Mouse (Mus musculus) kidney, postnatal 14 days (tissue): ENCODE measurements around the gene Prpf8.

Source experiments
- DNase-seq: peaks from one replicate; pipeline ENCODE4 v3.0.0; 2022; ENCODE audit warnings: mixed read lengths

The Prpf8 gene

DNA sequence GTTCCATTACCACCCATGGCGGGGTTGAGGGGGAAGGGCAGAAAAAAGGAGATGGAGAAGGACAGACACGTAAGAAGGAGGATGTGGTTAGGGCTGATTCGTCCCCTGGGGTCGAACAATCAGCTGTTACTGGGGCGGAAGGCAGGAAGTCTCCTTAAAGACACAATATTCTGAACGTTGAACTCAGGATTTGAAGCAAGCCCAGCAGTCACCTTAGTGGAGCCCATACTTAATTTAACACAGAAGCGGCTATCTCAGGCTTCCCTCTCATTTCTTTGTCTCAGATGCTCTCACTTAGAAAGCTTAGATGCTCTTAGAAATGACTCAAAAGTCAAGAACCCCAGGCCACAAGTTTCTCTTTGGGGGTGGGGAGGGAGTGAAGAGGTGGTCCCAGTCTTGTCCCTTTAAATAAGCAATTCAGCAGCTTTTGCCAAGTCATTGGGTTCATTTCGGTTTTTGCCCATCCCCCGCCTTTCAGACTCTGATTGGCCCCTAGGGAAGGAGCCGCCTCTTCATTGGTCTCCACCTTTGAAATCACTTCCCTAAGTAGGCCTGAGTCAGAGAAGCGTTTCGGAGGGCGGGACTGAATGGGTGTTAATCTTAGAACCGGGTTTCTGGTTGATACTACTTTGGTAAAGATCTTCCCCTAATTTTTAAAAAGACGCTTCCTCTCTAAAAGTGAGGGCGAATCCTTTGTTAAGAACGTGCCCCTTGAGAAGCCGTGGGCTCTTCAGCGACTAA is 26.3 kb upstream of the Prpf8 start:
- DNase-seq, result peak; percentile 95

DNA sequence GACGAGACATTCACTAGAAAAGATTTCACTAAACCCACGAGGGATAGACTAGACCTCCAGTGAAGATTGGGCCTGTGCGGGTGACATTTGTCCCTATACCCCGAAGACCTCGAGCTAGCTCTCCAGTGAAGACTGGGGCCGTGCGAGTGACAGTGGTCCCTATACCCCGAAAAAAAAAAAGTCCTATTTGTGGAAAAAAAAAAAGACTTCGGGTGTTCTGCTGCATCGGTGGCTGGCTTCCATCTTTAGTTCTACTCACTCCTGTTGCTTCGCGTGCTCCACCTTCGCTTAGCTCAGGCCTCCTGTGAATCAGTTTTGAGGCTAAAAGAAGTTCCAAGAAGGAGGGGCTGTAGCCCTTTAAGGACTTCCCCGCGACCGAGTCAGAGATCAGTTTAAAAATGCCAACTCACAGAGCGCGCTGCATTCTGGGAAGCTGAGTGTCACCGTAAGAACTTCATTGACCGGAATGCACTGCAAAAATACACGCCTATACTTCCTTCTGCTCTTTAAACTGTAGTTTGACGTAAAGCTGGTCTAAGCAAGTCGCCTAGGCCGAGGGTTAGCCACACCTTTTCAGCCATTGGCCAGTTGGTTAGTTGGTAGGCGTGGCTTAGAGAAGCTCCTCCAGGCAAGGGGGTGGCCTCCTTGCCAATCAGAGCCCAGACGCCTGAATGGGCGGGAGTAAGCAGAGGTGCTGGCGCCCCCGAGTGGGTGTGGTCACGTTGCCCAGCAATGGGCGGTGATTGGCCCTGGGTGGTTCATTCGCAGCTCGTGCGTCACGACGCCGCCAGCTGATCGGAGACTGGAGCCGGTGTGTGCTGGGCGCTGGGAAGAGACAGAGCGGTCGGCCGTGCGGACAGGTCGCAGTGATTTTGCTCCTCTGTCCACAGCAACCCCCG is 25.5 kb upstream of the Prpf8 start, which contains the start of gene Tlcd2:
TSS of gene Tlcd2 (plus strand) at position 872 of the 899 bp plus-strand sequence.
- peak; percentile 100 for DNase-seq

DNA sequence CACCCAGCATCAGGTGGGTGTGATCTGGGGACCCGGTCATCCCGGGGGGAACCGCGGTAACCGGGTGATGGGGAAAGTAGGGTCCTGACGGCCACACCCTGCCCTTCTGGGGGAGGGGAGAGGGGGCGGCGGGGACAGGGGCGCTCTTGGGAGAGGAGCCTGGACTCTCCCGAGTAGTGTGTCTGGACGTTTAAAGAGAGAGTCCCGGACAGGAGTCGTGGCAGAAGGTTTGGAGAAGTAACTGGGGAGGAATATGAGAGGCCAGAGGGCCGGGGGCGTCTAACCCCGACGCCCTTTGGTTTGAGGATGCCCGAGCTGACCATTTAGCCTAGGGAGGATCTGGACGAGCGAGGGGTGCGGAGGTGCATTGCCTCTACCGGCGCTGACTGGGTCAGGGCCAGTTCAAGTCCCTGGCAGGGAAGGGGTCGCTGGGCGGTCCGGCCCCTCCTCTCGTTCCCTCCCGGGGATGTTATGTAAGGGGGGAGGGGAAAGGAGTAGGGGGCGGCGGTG is 24.8 kb upstream of the Prpf8 start:
- no peak for DNase-seq

DNA sequence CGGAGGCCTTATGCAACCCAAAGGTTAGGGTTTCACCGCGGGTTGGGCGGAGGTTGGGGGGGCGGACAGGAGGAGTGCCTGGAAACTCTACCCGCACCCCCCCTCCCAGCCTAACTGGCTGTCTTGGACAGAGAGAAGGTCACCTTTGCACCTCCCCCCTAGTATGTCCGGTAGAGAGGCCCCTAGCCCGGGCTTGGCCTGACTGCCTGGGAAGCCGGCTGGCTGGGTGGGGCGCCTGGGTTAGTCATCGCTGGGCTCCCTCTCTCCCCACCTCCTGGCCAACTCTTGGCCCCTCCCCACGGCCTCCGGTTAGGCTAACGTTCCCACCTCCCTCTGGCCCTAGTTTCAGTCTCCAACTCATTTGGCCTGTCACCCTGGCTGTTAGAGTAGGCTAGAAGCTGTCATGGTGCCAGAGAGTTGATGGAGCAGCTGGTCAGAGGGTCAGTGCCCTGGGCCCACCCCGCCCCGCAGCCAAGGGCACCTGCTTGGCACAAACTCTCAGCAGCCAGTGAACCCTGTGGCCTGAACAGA is 24.3 kb upstream of the Prpf8 start:
- peak; percentile 92 for DNase-seq

DNA sequence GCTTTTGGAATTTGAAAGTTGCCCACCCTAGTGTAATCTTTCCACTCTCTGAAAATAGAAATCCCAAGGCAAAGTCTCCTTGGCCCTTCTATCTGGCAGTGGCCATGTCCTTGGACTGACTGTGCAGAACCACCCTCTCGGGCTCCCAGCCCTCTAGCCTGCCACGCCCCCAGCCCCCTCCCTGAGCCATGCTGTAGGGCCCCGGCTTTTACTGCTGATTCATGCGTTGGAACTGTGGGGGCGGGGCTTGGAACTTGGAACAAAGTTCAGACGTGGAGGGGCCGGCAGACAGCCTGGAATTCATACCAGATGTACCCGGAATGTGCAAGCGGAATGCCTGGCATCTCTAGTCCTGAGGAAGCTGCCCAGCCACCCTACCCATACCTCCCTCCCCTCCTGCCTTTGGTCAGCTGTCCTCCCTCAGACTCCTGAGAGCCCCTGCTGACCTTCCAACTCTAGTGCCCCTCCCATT is 23.7 kb upstream of the Prpf8 start:
- DNase-seq, result peak; percentile 97

DNA sequence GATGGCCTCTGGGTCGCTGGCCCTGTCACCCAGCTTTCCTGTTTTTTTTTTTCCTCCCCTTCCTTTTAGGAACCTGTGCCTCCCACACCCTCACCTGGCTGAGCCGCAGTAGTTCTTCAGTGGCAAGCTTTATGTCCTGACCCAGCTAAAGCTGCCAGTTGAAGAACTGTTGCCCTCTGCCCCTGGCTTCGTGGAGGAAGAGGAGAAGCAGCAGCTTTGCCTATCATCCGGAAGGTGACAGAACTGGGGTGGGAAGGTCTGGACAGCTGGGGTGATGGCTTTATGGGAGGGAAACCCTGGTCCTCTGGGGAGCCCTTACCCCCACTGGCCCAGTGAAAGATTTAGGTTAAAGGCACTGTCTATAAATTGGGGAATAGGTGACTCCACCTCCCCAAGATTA is 23.0 kb upstream of the Prpf8 start:
- no peak for DNase-seq

DNA sequence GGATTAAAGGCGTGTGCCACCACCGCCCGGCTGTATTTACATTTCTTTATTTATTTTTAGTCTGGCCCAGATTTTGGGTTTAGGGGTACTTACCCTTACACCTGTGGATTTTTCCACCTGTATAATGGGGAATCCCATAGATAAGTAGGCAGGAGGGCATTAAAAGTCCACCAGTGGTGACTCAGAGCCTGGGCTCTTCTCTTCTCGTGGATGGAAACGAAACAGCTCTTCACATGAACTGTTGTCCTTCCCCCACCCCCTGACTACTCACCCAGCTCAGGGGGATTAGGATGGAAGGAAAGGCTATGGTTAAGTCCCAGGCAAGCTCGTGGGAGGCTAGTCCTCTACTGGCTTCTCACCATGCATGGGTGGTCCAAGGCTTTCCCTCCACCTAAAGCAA is 22.2 kb upstream of the Prpf8 start:
- DNase-seq, result no peak

DNA sequence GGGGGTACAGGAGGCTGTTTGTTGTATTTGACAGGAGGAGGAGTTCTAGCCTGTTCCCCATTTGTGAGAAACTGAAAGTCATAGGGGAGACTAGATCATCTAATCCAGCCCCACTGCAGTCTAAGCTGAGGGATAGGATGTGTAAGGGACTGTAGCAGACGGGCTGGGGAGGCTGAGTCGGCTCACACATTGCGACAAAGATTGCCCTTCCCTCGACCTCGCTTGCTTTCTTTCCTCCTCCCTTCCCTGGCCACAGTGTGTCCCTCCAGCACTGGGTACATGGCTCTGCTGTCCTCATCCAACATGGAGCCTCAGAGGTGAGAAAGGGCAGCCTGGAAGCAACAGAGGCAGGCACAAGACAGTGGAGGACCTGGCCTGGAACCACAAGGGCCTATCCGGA is 21.6 kb upstream of the Prpf8 start:
- DNase-seq, result no peak

DNA sequence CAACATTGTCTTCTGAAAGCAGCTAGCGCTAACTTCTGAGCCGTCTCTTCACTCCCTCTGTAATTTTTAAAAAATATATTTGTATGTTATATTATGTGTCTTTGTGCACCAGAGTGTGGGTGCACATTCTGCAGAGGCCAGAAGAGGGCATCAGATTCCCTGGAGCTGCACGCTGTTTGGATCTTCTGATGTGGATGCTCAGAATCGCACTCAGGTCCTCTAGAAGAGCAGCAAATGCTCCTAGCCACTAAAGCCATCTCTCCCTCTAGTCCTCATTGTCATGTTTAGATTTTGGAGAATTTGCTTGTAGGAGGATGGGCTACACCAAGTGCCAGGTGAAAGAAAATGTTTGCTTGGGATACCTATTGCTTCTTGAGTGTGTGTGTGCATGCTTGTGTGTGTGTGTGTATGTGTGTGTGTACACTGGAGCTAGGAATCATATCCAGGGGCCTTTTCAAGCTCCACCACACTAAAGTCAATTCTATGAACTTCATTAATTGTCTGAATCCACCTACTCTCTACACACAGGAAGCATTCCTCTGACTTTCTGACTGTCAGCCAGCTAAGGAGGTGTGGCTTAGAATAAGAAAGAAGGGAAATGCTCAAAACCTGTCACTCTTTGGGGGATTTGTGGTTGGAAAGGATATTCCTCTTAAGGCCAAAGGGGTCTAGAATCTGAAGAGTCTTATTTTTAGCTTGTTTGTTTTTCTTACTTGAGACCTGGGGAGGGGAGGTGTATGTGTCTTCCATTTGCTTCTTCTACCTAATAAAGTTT is 19.7 kb upstream of the Prpf8 start:
- no peak for DNase-seq

DNA sequence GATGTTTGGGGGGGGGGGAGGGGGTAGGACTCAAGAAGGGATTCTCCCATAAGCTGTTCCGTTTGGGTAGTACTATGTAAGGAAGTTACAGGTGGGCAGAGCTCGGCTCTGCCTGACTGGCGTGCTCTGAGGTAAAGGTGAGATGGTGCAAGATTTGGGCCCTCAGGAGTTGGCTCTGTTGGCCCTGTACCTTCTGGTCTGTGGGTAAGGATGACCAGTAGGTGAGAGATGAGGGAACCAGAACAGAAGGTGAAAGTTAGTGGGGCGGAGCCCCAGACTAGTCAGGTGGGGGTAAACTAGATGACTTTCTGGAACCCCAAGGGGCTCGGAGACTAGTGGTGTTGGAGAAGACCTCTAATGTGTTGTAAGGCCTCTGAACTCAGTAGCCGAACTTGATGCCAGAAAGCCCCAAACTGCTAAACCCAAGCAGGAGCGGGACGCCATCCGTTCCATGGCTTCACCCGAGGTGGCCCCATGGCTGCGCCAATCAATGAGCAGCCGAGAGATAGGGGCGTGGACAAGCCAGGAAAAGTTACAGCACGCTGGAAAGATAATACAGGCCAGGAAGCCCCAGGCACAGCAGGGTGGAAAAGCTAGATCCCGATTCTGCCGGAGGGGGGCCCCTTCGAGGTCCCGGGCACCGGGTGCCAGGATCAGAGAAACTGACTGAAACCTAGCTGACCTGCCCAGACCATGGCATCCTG is 19.0 kb upstream of the Prpf8 start:
- peak; percentile 82 for DNase-seq

DNA sequence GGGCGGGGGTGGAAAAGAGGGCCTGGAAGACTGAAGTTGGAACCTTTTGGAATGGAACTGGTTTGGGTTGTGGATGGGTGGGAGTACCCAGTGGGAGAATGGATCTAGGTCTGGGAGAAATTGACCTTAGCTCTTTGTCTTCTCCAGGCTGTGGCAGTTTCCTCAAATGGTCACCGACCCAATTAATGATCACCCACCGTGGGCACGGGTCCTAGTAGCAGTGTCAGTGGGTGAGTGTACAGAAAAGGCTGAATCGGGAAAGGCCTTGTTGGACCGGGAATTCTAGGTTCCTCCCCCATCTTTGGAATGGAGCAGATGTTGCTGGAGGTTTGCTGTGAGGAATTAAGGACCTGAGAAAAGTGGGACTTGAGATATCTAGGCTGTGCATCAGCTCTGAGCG is 18.2 kb upstream of the Prpf8 start:
- no peak for DNase-seq

DNA sequence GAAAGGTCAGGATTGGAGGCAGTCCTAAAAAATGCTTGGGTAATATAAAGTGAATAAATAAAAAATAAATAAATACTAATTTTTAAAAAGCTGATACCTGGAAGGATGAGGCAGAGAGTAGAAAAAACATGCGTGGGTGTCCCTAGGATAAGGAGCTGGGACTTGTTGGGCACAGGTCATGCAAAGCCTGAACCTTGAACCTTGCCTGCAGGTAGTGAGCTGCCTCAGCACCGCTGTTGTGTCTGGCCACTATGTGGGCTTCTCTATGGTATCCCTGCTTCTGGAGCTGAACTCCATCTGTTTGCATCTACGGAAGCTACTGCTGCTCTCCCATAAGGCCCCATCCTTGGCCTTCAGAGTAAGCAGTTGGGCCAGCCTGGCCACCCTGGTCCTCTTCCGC is 17.4 kb upstream of the Prpf8 start:
- no peak for DNase-seq

DNA sequence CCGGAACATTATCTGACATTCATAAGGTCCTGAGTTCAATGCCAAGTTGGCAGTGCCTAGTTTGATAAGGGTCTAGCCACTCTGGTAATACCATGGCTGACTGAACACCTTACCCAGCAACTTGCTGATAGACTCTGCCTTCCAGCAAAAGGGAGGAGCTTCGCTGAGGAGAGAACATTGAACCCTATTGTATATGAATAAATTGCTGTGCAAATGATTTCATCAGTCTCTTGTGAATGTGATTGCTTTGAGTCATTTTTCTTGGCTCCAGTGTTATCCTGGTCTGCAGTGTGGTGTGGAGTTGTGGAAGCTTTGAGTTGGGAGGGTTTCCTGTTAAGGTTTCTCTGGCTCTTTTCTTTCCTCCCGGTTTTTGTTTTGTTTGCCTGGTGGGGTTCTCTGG is 15.9 kb upstream of the Prpf8 start:
- no peak for DNase-seq

DNA sequence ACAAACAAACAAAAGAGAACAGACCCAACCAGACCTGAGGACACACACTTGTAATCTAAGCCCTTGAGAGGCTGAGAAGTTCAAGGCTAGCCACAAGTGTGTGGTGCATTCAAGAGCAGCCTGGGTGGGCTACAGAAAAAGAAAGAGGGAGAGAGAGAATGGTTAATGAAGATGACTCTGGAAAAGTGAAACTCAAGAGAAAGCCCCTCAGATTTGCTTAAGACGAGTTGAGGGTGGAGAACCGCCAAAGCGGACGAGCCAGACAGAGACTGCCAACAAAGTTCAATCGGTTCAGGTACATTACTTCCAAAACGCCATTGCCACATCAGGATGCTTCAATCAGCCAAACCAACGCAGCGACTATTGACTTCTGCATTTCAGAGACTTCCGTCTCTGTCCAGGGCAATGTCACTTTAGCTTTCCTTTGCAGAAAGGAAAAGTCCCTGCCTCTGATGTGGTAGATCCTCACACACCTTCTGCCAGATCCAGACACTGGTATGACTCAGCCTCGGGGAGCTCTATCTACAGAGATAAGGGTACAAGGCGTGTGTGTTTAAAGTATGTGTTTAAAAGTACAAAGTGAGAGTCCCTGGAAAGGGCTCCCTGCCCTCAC is 14.0 kb upstream of the Prpf8 start:
- DNase-seq, result no peak

DNA sequence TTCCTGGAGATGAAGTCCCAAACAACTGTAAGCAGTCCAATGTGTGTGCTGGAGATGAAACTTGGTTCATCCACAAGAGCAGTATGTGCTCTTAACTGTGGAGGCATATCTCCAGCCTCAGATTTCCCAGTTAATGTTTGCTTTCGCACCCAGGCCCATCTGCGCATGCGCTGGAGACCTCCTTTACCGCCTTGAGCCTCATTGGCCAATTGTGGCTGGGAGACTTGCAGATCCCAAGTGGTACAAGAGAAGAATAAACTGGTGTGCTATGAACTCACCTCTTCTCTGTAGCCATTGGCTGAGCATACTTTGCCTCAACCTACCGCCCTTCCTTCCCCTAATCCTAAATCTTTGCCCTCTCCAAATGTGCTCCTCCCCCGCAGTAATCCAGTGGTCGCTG is 13.2 kb upstream of the Prpf8 start:
- no peak for DNase-seq

DNA sequence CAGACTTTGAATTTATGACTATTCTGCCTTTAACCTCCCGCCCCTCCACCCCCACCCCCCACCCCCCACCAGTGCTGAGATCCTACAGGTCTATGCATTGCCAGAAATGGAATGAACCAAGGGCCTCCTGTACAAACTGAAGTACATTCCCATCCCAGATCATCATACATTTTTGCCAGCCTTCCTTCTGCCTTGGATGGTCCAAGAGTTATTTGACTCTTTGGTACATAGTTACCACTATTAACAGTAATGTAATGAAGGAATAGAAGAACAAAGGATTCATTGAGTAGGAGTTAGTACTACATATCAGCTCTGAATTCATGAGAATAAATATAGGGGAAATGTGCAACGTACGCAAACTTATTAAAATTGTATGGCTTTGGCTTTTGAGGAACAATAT is 424 bp upstream of the Prpf8 start:
- no peak for DNase-seq

DNA sequence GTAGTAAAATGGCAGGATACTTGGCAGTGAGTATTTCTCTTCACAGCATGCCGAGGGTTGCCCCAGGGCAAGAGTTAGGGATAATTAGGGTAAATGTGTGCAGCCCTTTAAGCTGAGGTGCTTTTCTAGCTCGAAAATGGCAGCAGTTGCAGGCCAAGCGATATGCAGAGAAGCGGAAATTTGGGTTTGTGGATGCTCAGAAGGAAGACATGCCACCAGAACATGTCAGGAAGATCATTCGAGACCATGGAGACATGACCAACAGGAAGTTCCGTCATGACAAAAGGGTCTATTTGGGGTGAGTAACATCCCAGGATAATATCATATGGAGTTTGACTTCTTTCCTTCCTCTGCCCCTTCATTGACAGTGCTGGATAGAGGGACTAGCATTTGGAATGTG is 880 bp downstream of the Prpf8 start:
- DNase-seq, result no peak

DNA sequence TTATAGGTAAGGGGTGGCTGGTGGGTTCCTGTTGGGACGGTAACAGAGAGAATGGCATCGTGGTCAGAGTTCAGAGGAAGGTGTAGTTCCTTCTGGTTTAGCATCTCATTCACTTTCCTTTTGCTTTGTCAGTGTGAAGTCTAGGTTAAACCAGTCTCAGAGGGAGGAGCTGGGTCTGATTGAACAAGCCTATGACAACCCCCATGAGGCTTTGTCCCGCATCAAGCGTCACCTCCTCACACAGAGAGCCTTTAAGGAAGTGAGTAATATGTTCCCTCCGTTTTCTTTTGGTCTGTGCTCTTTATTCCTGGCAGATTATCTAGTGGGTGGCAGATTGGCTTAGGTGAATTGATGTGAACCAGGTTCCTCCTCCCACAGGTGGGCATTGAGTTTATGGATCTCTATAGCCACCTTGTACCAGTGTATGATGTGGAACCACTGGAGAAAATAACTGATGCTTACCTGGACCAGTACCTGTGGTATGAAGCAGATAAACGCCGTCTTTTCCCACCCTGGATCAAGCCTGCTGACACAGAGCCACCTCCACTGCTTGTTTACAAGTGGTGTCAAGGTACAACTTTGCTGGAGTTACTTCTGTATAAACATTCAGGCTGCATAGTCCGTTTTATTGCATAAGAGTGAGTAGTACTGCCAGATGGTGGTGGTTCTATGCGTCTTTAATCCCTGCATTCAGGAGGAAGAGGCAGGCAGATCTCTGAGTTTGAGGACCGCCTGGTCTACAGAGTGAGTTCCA is 7.9 kb downstream of the Prpf8 start:
- no peak for DNase-seq

DNA sequence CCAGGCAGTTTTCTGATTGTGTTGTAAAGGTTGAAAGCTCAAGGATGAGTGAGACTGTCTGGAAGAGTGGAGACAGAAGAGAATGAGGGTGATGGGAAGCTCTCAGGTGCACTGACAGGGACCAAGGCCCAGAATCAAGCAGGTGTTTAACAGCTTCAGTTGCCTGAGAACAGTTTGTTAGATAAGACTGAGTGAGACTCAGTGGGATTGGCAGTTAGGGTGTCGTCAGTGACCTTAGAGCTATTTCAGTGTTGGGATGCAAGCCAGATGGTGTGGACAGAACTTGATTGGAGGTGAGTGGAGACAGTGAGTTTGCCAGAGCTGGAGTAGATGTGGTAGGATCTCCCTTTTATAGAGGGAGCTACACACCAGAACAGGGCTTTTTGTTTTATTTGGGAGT is 11.5 kb downstream of the Prpf8 start:
- DNase-seq, result no peak

DNA sequence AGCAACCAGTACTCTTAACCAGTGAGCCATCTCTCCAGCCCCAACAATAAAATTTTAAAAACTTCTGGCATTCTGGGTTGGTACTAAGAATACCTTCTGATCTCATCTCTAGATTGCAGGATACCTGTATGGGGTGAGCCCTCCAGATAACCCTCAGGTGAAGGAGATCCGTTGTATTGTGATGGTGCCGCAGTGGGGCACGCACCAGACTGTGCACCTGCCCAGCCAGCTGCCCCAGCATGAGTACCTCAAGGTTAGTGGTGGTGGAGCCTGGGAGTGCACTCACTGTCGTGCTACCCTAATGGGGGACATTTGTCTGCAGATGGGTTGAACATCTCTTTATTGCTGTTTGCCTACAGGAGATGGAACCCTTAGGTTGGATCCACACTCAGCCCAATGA is 21.5 kb downstream of the Prpf8 start:
- DNase-seq, result no peak

DNA sequence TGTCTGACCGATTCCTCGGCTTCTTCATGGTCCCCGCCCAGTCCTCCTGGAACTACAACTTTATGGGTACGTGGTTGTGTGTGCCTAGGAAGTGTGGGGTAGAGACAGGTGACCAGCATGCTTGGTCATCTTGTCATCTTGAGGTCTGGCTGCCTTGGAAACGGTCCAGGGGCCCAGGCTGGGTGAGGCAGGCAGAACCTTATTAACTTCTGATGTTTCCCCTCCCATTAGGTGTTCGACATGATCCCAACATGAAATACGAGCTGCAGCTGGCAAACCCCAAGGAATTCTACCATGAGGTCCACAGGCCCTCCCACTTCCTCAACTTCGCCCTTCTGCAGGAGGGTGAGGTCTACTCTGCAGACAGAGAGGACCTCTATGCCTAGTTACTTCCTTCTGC is 22.3 kb downstream of the Prpf8 start:
- DNase-seq, result peak; percentile 26
